Mouse (Mus musculus) effector memory CD4-positive, alpha-beta T cell, adult 5 months (primary cell): ENCODE measurements around the gene Gm17783. TPM values are rescaled to one million over a fixed set of nuclear protein-coding genes. Genes with fewer than 3 reads are reported as not detected.

Experiments used
- polyA plus RNA-seq: library from polyadenylated mRNA; unstranded; fragments of 100-300 nt; shearing (Covaris generic); gene quantifications from one replicate; pipeline ENCODE4 v1.2.1, GENCODE M21; 2017

Gene Gm17783
- polyA plus RNA-seq = not detected

DNA sequence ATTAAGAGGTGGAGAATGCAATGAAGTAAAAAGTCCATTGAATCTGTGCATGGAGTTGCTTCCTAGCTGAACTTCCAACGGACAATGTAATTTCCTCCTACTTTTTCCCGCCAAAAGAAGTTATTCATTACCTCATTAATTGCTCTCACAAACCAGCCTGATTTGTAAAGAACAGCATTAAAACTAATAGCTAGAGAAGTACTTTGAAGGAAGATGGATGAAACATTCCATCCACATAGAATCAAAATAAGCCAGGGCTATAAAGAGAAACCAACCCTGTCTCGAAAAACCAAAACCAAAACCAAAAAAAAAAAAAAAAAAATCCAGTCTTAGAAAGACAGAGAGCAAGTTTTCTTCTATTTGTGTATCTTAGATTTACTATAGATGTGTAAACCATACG, at the start of gene Gm17783:
TSS of gene Gm17783 (minus strand) at position 101 of the 400 bp plus-strand sequence.

DNA sequence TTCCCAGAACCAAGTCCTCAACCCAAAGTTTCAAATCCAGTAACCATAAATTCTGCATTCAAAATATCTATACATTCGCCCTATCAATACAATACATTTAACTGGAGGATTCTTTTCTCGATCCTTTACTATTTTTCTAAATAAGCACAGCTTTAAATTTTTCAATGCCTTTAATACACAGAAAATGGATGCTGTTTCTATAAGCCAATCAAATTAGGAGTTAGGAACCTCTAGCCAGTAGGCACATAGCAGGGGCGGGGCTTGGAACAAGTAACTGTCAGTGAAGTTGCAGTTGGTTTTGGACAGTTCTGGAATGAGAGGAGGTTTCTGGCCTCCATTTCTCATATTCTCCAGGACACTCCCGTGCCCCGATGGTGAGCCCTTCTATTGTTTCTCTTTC, 3.2 kb upstream of the Gm17783 start, which contains the start of gene Slc9c1:
TSS of gene Slc9c1 (plus strand) at position 301 of the 400 bp plus-strand sequence.

DNA sequence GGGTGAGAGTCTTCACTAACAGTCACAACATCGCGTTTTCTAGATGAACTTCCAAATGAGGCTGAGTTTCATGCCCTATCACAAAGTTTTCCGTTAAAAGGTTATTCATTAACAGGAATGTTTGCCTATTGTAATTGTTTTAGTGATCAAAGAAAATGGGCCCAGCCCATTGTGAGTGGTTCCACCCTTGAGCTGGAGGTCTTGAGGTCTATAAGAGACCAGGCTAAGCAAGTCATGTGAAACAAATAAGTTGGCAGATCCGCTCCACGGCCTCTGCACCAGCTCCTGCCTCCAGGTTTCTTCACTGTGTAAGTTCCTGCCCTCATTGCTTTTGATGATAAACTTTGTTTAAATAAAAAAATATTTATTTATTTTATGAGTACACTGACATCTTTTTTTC, 38.9 kb downstream of the Gm17783 start, which contains the start of gene Gm609:
TSS of gene Gm609 (minus strand) at position 43 of the 400 bp plus-strand sequence.

Other genes starting within 250 kb of the Gm17783 start
- 20.3 TPM for gene Cd200, start 123.0 kb downstream of the Gm17783 start, polyA plus RNA-seq
- not detected for gene Gm609, start 39.1 kb downstream of the Gm17783 start, polyA plus RNA-seq
- gene Slc9c1, start 3.3 kb upstream of the Gm17783 start, polyA plus RNA-seq = not detected
- gene Gcsam, start 78.3 kb upstream of the Gm17783 start, polyA plus RNA-seq = 0.15 TPM
- not detected for gene BC016579, start 122.0 kb upstream of the Gm17783 start, polyA plus RNA-seq
- not detected for gene Tmprss7, start 161.6 kb upstream of the Gm17783 start, polyA plus RNA-seq
- not detected for gene Tagln3, start 192.6 kb upstream of the Gm17783 start, polyA plus RNA-seq
- 32.6 TPM for gene Abhd10, start 210.9 kb upstream of the Gm17783 start, polyA plus RNA-seq